Mouse (Mus musculus) embryonic facial prominence, embryonic 11.5 days (tissue): ENCODE data around the gene Sh3bp1. TPM values are rescaled to one million over a fixed set of nuclear protein-coding genes. Genes with fewer than 3 reads are reported as not detected.

Experiments
- ATAC-seq: fragments of 200-750 bp; cut with Nextera tagmentation; replicated peaks from 2 replicates; pipeline ENCODE4 v1.8.0; 2017; ENCODE audit warnings: low read depth; ENCODE audit not compliant: insufficient number of reproducible peaks, low FRiP score, low TSS enrichment
- DNase-seq: peaks from one replicate; pipeline ENCODE4 v3.0.0-alpha.2; 2015; ENCODE audit warnings: low spot score
- H3K27ac ChIP-seq: fragments of 300-500 bp; sonication (generic); replicated peaks from 2 replicates; pipeline ENCODE4 v1.5.1; 2014; ENCODE audit warnings: mild to moderate bottlenecking, low read depth, low read length, control low read depth
- H3K27me3 ChIP-seq: fragments of 300-500 bp; sonication (generic); 2 replicates; pipeline ENCODE4 v1.6.1; 2014; ENCODE audit warnings: mild to moderate bottlenecking, low read length, moderate library complexity, mixed read lengths; ENCODE audit not compliant: control insufficient read depth, insufficient read depth
- H3K36me3 ChIP-seq: fragments of 300-500 bp; sonication (generic); replicated peaks from 2 replicates; pipeline ENCODE4 v1.6.1; 2014; ENCODE audit warnings: low read depth, mild to moderate bottlenecking, low read length, moderate library complexity, mixed read lengths; ENCODE audit not compliant: control insufficient read depth, insufficient read depth
- H3K4me1 ChIP-seq: fragments of 300-500 bp; sonication (generic); 2 replicates; pipeline ENCODE4 v1.6.1; 2014; ENCODE audit warnings: low read length, mixed read lengths; ENCODE audit not compliant: control insufficient read depth, insufficient read depth
- H3K4me2 ChIP-seq: fragments of 300-500 bp; sonication (generic); 2 replicates; pipeline ENCODE4 v1.6.1; 2014; ENCODE audit warnings: low read depth, mild to moderate bottlenecking, control low read depth, low read length, moderate library complexity
- H3K4me3 ChIP-seq: fragments of 300-500 bp; sonication (generic); 2 replicates; pipeline ENCODE4 v1.5.1; 2014; ENCODE audit warnings: low read depth, low read length, control low read depth
- H3K9ac ChIP-seq: fragments of 300-500 bp; sonication (generic); replicated peaks from 2 replicates; pipeline ENCODE4 v1.6.1; 2014; ENCODE audit warnings: mild to moderate bottlenecking, control low read depth, low read length
- H3K9me3 ChIP-seq: fragments of 300-500 bp; sonication (generic); replicated peaks from 2 replicates; pipeline ENCODE4 v1.6.1; 2016; ENCODE audit warnings: mild to moderate bottlenecking, low read length, inconsistent platforms, mixed read lengths; ENCODE audit not compliant: control insufficient read depth
- WGBS: fragments of 180-500 bp; shearing (Covaris S2); extraction: QIAGEN DNeasy Blood & Tissue Kit; methylation state at CpG from one replicate; pipeline ENCODE4 v1.1.7; 2014; 5-methylcytosine and 5-hydroxymethylcytosine counted together
- polyA plus RNA-seq: library from polyadenylated mRNA; unstranded; fragments of >200 nt; fragmentation: Nextera tagmentation; extraction: Ambion mirVana; gene quantifications from 2 replicates; pipeline ENCODE4 v1.2.1, GENCODE M21; 2014

The Sh3bp1 gene
- polyA plus RNA-seq, 1 experiment from 2014 or later: 25.2 TPM

DNA sequence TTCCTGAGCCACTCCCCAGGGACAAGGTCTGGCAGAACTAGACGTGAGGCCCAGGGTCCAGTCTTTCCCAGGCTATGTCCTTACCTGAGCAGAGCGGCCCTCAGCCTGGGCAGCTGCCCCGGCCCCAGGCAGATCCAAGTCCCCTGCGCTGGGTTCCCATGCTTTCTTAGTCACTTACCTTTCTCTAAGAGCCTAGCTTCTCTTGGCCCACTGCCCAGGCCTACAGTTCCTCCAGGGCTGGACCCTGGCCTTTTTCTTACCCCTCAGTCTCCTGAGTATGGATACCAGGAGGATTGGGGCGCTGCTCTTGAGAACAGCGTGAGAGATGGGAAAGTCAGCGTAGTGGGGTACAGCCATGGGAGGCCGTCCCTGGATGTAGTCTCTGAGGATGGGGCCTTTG lies 19.1 kb upstream of the Sh3bp1 start:
- no peak overlapping the region for H3K4me3 ChIP-seq
- no peak overlapping the region for H3K27ac ChIP-seq
- H3K36me3 ChIP-seq: peaks cover 4% of the 10 kb centered on the region
- DNase-seq (no peak), ATAC-seq (no peak)
- H3K4me1 ChIP-seq: peaks cover 4% of the 10 kb centered on the region
- no peaks in the 10 kb centered on the region for H3K9me3 ChIP-seq
- no peak overlapping the region for H3K9ac ChIP-seq
- no peak overlapping the region for H3K4me2 ChIP-seq
- 94% methylated on average over 8 of the region's 8 CpGs for WGBS
- no peaks in the 10 kb centered on the region for H3K27me3 ChIP-seq

DNA sequence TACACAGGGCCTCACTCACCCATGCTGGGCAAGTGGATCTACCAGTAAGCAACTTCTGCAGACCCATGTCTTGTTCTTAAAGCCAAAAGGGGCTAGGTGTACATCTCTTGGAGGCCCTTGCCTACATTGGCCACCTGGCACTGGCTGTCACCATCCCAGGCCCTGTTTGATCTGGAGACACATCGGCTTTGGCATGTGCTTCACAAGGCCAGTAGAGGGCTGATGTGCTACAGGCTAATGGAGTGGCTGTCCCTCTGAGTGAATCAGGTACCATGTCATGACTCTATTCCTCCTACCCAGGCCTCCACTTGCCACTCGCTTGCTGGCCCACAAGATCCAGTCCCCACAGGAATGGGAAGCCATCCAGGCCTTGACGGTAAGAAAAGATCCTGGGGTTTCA lies 17.7 kb upstream of the Sh3bp1 start:
- Histone ChIP-seq H3K4me2 (no peak overlapping the region), H3K27ac (no peak overlapping the region), H3K4me3 (no peak overlapping the region), H3K9me3 (no peaks in the 10 kb centered on the region), H3K4me1 (peaks cover 4% of the 10 kb centered on the region), H3K27me3 (no peaks in the 10 kb centered on the region), H3K36me3 (peaks cover 8% of the 10 kb centered on the region), H3K9ac (no peak overlapping the region)
- WGBS: 92% methylated on average over 3 of the region's 3 CpGs
- ATAC-seq: no peak
- no peak for DNase-seq

DNA sequence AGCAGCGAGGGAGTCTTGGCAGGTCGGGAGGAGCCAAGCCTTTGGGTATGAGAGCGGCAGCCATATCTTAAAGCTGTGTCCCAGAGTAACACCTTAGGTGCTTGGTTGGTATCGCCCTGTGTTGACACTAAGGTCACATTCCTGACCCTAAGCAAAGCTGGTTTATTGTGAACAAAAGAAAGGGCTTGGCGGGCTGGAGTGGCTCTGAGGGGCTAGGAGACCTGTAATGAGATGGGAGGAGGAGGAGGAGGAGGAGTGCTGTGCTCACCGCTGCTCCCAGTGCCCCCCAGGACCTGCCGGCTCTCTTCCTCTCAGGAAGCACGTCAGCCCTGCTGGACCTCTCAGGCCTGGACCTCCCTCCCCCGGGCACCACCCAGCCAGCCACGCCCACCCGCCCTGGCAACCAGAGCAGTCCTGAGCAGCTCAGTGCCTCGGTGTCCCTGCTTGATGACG lies 10.1 kb upstream of the Sh3bp1 start:
- peaks cover 4% of the 10 kb centered on the region for H3K36me3 ChIP-seq
- DNase-seq (no peak), ATAC-seq (no peak)
- no peak overlapping the region for H3K9ac ChIP-seq
- no peak overlapping the region for H3K4me3 ChIP-seq
- no peaks in the 10 kb centered on the region for H3K9me3 ChIP-seq
- no peaks in the 10 kb centered on the region; the same call in 1 of the 2 replicates for H3K4me1 ChIP-seq
- H3K27me3 ChIP-seq: no peaks in the 10 kb centered on the region
- no peak overlapping the region for H3K4me2 ChIP-seq
- 23% methylated on average over 13 of the region's 13 CpGs for WGBS
- H3K27ac ChIP-seq: no peak overlapping the region

DNA sequence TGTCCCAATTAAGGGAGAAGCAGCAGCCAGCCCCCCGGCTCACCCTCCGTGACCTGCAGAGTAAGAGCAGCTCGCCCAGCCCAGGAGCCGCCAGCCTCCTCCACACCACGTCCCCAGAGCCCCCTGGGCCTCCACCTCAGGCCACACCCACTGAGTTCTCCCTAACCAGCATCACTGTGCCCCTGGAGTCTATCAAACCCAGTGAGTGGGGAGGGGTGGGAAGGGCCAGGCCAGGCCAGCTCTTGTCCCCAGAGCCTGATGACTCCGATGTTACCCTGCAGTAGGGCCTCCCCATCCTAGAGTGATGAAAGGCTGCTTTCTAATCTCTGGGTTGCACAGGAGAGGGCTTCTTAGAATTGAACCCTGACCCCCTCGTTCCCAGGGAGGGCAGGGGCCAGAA lies 7.1 kb upstream of the Sh3bp1 start:
- no peaks in the 10 kb centered on the region; the same call in 1 of the 2 replicates for H3K4me1 ChIP-seq
- H3K27ac ChIP-seq: no peak overlapping the region
- H3K27me3 ChIP-seq: no peaks in the 10 kb centered on the region
- no peak overlapping the region for H3K9ac ChIP-seq
- WGBS: 65% methylated on average over 7 of the region's 7 CpGs
- DNase-seq (no peak), ATAC-seq (no peak)
- no peak overlapping the region for H3K4me3 ChIP-seq
- H3K36me3 ChIP-seq: no peaks in the 10 kb centered on the region; the same call in none of the 2 replicates
- no peak overlapping the region for H3K4me2 ChIP-seq
- H3K9me3 ChIP-seq: no peaks in the 10 kb centered on the region

DNA sequence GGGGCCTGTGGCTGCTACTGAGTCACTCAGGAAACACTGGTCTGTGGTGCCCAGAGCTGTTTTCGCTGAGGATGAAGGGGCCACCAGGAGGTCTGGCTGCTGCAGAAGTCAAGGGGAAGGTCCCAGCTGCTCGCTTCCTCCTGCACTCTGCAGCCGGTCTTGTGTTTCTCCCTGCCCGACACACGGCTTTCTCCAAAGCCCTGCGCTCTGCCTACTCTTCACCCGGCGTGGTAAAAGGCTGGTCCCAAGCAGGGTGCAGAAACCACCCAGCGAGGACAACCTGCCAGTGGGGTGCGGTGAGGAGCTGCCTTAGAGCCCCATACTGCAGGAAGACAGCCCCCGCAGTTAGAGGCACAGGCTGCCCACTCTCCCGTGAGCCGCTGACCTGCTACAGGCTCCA lies 4.8 kb upstream of the Sh3bp1 start:
- Histone ChIP-seq H3K36me3 (no peaks in the 10 kb centered on the region; the same call in none of the 2 replicates), H3K4me1 (no peaks in the 10 kb centered on the region; the same call in 1 of the 2 replicates)

DNA sequence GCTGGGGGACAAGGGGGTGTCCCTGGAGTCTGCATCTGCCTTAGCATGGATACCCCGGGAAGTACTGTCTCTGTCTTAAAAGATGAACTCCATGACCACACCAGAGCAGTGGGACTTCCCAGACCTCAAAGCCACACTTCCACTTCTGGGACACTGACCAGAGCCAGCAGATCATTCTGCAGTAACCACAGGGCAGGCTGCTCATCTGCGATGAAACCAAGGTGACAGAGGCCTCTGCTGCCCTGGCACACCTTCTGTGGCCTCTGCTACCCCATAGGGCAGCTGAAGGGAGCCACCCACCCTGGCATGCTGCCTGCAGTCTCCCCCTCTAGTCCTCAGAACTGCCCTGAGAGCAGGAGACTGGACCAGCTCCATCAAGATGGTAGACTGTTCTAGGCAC lies 3.8 kb upstream of the Sh3bp1 start:
- no peak for ATAC-seq
- no peaks in the 10 kb centered on the region; the same call in 1 of the 2 replicates for H3K4me1 ChIP-seq
- no peak overlapping the region for H3K27ac ChIP-seq

More for the DNA sequence above, 4.8 kb upstream of the Sh3bp1 start:
- Histone ChIP-seq H3K9ac (no peak overlapping the region), H3K27ac (no peak overlapping the region), H3K27me3 (no peaks in the 10 kb centered on the region), H3K4me2 (no peak overlapping the region), H3K4me3 (no peak overlapping the region), H3K9me3 (no peaks in the 10 kb centered on the region)
- DNase-seq (no peak), ATAC-seq (no peak)
- 80% methylated on average over 13 of the region's 13 CpGs for WGBS

DNA sequence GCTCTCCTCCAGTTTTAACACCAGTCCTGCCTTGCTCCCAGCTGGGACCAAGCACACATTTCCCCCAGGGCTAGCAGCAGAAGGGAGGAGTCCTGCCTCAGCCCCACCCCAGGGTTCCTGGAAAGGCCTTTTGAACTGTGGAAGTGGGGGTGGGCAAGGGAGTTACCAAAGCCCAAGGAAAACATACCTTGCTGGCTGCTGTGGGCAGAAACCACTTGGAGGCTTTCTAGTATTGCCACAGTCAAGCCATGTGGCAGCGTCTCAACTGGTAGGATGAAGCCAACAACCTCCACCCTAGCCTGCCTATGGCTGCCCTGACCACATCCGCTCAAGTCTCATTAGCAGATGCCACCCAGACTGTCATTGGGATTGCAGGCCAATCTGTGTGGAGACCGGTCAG lies 3.4 kb upstream of the Sh3bp1 start:
- Histone ChIP-seq H3K36me3 (no peaks in the 10 kb centered on the region; the same call in none of the 2 replicates), H3K4me1 (peaks cover under 1% of the 10 kb centered on the region), H3K27me3 (no peaks in the 10 kb centered on the region), H3K4me3 (no peak overlapping the region), H3K9me3 (no peaks in the 10 kb centered on the region), H3K27ac (no peak overlapping the region), H3K9ac (no peak overlapping the region), H3K4me2 (no peak overlapping the region)
- DNase-seq: no peak
- no peak for ATAC-seq
- WGBS: 84% methylated on average over 3 of the region's 3 CpGs

More for the DNA sequence above, 3.8 kb upstream of the Sh3bp1 start:
- Histone ChIP-seq H3K36me3 (no peaks in the 10 kb centered on the region; the same call in none of the 2 replicates), H3K9me3 (no peaks in the 10 kb centered on the region), H3K9ac (no peak overlapping the region), H3K4me2 (no peak overlapping the region), H3K4me3 (no peak overlapping the region), H3K27me3 (no peaks in the 10 kb centered on the region)
- no peak for DNase-seq
- 89% methylated on average over 2 of the region's 2 CpGs for WGBS

DNA sequence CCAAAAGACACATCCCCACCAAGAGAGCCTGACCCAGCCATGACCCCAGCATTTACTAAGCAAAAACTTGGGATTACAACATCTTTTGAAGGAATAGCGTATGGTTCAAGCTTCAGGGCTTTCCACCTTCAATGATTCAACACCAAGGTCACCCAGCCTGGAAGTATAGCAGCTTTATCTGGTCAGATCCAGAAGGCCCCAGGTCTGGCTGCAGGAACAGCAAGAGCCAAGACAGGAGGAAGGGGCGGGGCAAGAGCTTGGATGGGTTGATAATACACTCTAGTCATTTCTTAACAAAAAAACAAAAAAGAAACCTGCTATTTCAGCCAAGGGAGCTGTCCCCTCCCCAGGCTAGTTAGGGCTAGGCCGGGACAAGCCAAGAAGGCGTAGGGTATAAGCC lies 2.1 kb upstream of the Sh3bp1 start:
- Histone ChIP-seq H3K36me3 (no peaks in the 10 kb centered on the region; the same call in 1 of the 2 replicates), H3K4me1 (peaks cover 4% of the 10 kb centered on the region), H3K27ac (no peak overlapping the region), H3K9ac (no peak overlapping the region), H3K9me3 (no peaks in the 10 kb centered on the region), H3K27me3 (no peaks in the 10 kb centered on the region), H3K4me2 (no peak overlapping the region), H3K4me3 (no peak overlapping the region)
- ATAC-seq (no peak), DNase-seq (no peak)
- 91% methylated on average over 4 of the region's 4 CpGs for WGBS
